Mouse (Mus musculus) CH12.LX (cell line): Measurements from ENCODE around the gene Heatr5b.

ENCODE experiments used
- CTCF ChIP-seq, 2 experiments: IDR thresholded peaks in 1 of 2; conservative IDR thresholded peaks in 1 of 2; 2 replicates each; pipeline ENCODE4 v1.5.1; 2011 to 2012; ENCODE audit warnings: low read depth in 2 of 2, low read length in 2 of 2, improper control_type of control experiment in 1 of 2, inconsistent platforms in 1 of 2, mild to moderate bottlenecking in 1 of 2, moderate library complexity in 1 of 2
- JUND ChIP-seq: conservative IDR thresholded peaks from 2 replicates; pipeline ENCODE4 v1.6.1; 2011; ENCODE audit warnings: low read depth, low read length, improper control_type of control experiment
- MAFK ChIP-seq: IDR thresholded peaks from 2 replicates; pipeline ENCODE4 v1.6.1; 2011; ENCODE audit warnings: low read length, improper control_type of control experiment; ENCODE audit not compliant: insufficient replicate concordance
- MAZ ChIP-seq: IDR thresholded peaks from 2 replicates; pipeline ENCODE4 v1.6.1; 2012; ENCODE audit warnings: low read depth, mild to moderate bottlenecking, inconsistent platforms, low read length, improper control_type of control experiment, moderate library complexity
- MXI1 ChIP-seq: IDR thresholded peaks from 2 replicates; pipeline ENCODE4 v1.6.1; 2011; ENCODE audit warnings: mild to moderate bottlenecking, low read depth, low read length, improper control_type of control experiment
- POLR2A ChIP-seq: IDR thresholded peaks from 2 replicates; pipeline ENCODE4 v1.6.1; 2011; ENCODE audit warnings: low read depth, mild to moderate bottlenecking, improper control_type of control experiment, low read length
- POLR2AphosphoS2 ChIP-seq: IDR thresholded peaks from 2 replicates; pipeline ENCODE4 v1.6.1; 2011; ENCODE audit warnings: low read depth, low read length, improper control_type of control experiment
- RCOR1 ChIP-seq: conservative IDR thresholded peaks from 2 replicates; pipeline ENCODE4 v1.6.1; 2012; ENCODE audit warnings: low read depth, mild to moderate bottlenecking, inconsistent platforms, low read length, improper control_type of control experiment
- USF1 ChIP-seq: IDR thresholded peaks from 2 replicates; pipeline ENCODE4 v1.6.1; 2014; ENCODE audit warnings: low read depth, mild to moderate bottlenecking, inconsistent platforms, low read length, improper control_type of control experiment
- ZNF384 ChIP-seq: IDR thresholded peaks from 2 replicates; pipeline ENCODE4 v1.6.1; 2012; ENCODE audit warnings: low read depth, low read length, improper control_type of control experiment, inconsistent platforms

DNA sequence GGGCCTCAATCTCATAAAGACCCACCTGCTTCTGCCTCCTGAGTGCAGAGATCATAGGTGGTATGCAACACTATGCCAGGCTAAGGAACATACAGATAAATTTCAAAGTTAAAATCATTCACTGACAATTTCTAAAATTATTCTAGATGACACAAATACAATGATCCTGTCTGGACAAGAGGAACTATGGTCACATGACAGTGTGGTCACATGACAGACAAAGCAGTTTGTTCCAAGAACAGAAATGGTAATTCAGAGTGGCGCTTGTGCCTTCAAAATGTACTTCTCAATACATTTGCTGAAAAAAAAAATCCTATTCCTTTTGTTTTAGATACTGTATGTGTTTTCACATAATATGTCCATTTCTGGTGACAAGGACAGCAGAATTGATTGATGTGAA lies 37.9 kb downstream of the Heatr5b start:
- TF ChIP-seq CTCF (conservative IDR thresholded peaks at IDR 0.05 in 1 of 2, IDR thresholded peaks at IDR 0.05 in 1 of 2; ENCODE audit: low read depth in 2 of 2, low read length in 2 of 2) (no peak), MAZ (no peak), MAFK (no peak), RCOR1 (no peak), USF1 (peak; percentile 41), JUND (no peak), POLR2A (no peak), ZNF384 (no peak), MXI1 (no peak), POLR2AphosphoS2 (no peak)
